24 mouse cellular contexts compared by ENCODE assay signal in the genomic region with DNA sequence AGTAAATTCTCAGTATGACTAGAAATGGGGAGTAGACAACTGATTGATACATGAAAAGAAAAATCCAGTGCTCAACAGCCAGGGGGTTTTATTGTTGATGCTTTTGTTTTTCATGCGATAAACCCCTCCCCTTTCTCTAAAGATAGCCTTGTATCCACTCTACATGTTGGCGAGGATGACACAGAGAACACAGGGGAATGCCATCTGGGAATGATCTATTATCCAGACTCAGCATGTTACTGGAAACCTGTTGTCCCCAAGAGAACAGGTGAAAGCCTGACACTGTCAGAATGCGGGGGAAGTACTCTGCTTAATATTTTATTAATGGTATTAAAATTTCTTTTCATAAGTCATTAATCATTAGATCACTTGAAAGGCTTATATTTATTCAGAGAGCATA.
"Had no signal": no experiment of that assay in that cellular context is flagged by ENCODE, and none has a peak within 500 bp of the region (broad histone marks: within the 10 kb centered on the region; RNA-seq: fewer than 3 reads in every experiment).

No protein-coding gene starts in this region.

- H3K4me1 ChIP-seq: intestine, embryonic 15.5 days; limb, embryonic 10.5 days; limb, embryonic 12.5 days; liver, embryonic 13.5 days; liver, embryonic 15.5 days had no signal

- H3K27me3 ChIP-seq: heart, embryonic 12.5 days; hindbrain, embryonic 12.5 days; intestine, embryonic 15.5 days; limb, embryonic 12.5 days; liver, embryonic 13.5 days; liver, embryonic 15.5 days had no signal

- H3K27ac ChIP-seq: heart, embryonic 10.5 days; hindbrain, embryonic 10.5 days; hindbrain, embryonic 12.5 days; hindbrain, embryonic 14.5 days; intestine, embryonic 15.5 days; layer of hippocampus, adult 2 months; left cerebral cortex, adult 2 months; limb, embryonic 10.5 days; limb, embryonic 12.5 days; liver, embryonic 13.5 days; liver, embryonic 15.5 days had no signal

- H3K4me3 ChIP-seq: heart, embryonic 10.5 days; heart, embryonic 12.5 days; hindbrain, embryonic 10.5 days; hindbrain, embryonic 12.5 days; intestine, embryonic 15.5 days; layer of hippocampus, adult 2 months; left cerebral cortex, adult 2 months; limb, embryonic 10.5 days; limb, embryonic 12.5 days; liver, embryonic 13.5 days; liver, embryonic 15.5 days had no signal

- DNase-seq: gastrocnemius, postnatal 10 days; gastrocnemius, postnatal 25 days; heart, adult 18-20 months; heart, postnatal 10 days; heart, postnatal 4 days; kidney, adult 18-20 months; kidney, adult 8-10 months; kidney, postnatal 10 days; kidney, postnatal 25 days; kidney, postnatal 4 days; liver; liver, embryonic 13.5 days; liver, postnatal 0 days had no signal
